In the genomic region with DNA sequence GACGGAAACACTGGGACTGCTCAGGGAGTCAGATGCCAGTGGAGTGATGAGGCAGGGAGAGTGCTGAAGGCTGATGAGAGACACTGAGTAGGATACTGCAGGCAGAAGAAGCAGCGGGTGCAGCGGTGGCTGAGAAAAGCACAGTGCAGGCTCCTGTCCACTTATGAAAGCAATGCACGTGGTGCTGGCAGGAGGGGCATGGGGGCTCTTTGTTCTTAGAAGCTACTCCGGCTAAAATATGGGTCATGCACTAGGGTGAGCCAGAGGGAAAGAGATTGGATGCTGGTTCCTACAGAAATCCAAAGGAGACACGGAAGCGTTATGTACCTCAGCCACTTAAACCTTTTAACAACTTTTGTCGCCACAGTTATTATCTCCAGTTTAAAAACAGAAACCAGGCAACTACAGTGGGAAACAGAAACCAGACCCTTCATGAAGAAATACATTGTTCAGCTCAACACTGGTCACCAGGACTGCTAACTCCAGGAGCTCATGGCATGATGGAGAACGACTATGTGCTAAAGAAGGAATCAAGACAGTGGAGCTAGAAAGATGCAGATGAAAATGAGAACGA, we compare ENCODE assay signal across 12 mouse cellular contexts.
DNase-seq lines count a peak whose midpoint lies in the region; ATAC-seq lines count a peak whose summit lies in the region.
"Had no signal": no experiment of that assay in that cellular context is flagged by ENCODE, and none has a peak within 500 bp of the region (broad histone marks: within the 10 kb centered on the region; RNA-seq: fewer than 3 reads in every experiment).

No protein-coding gene starts in this region.

- H3K9me3 ChIP-seq in forebrain, embryonic 16.5 days (ENCODE audit: control insufficient read depth, low read length) = no peaks in the 10 kb centered on the region
- H3K9me3 ChIP-seq in forebrain, embryonic 14.5 days (replicated peaks; ENCODE audit: control insufficient read depth, low read length) = no peaks in the 10 kb centered on the region
- H3K9me3 ChIP-seq in midbrain, embryonic 14.5 days (ENCODE audit: control insufficient read depth, low read length) = no peaks in the 10 kb centered on the region
- no peaks in the 10 kb centered on the region for H3K9me3 ChIP-seq in midbrain, embryonic 13.5 days
- H3K9me3 ChIP-seq: intestine, embryonic 15.5 days; lung, embryonic 15.5 days; neural tube, embryonic 13.5 days had no signal

- H3K4me2 ChIP-seq in forebrain, embryonic 16.5 days (ENCODE audit: low read length) = no peak overlapping the region
- H3K4me2 ChIP-seq in forebrain, embryonic 14.5 days (ENCODE audit: low read length) = no peak overlapping the region
- no peak overlapping the region for H3K4me2 ChIP-seq in midbrain, embryonic 14.5 days (ENCODE audit: low read length)
- H3K4me2 ChIP-seq in midbrain, embryonic 13.5 days (replicated peaks) = no peak overlapping the region
- H3K4me2 ChIP-seq: intestine, embryonic 15.5 days; lung, embryonic 15.5 days; neural tube, embryonic 13.5 days had no signal

- H3K36me3 ChIP-seq in forebrain, embryonic 16.5 days (ENCODE audit: control insufficient read depth, insufficient read depth) = no peaks in the 10 kb centered on the region
- no peaks in the 10 kb centered on the region for H3K36me3 ChIP-seq in forebrain, embryonic 14.5 days (ENCODE audit: control insufficient read depth, insufficient read depth, low read length)
- no peaks in the 10 kb centered on the region for H3K36me3 ChIP-seq in midbrain, embryonic 14.5 days (ENCODE audit: control insufficient read depth, insufficient read depth, low read length)
- H3K36me3 ChIP-seq in midbrain, embryonic 13.5 days = no peaks in the 10 kb centered on the region
- H3K36me3 ChIP-seq: intestine, embryonic 15.5 days; lung, embryonic 15.5 days; neural tube, embryonic 13.5 days had no signal

- peak; percentile 24; the same call in 1 of the 2 replicates for ATAC-seq in forebrain, embryonic 16.5 days
- no peak; the same call in 1 of the 2 replicates for ATAC-seq in forebrain, embryonic 14.5 days
- ATAC-seq in midbrain, embryonic 14.5 days (ENCODE audit: low FRiP score, low TSS enrichment) = no peak
- ATAC-seq in midbrain, embryonic 13.5 days = no peak
- ATAC-seq: intestine, embryonic 15.5 days had no signal

- H3K4me1 ChIP-seq in forebrain, embryonic 16.5 days (replicated peaks; ENCODE audit: control insufficient read depth, insufficient read depth, low read length) = peaks cover 16% of the 10 kb centered on the region
- H3K4me1 ChIP-seq in forebrain, embryonic 14.5 days (ENCODE audit: control insufficient read depth, insufficient read depth, low read length) = peaks cover 8% of the 10 kb centered on the region
- H3K4me1 ChIP-seq in midbrain, embryonic 14.5 days (ENCODE audit: control insufficient read depth, insufficient read depth, low read length) = peaks cover 5% of the 10 kb centered on the region; the same call in 1 of the 2 replicates
- H3K4me1 ChIP-seq in midbrain, embryonic 13.5 days (replicated peaks) = peaks cover 14% of the 10 kb centered on the region

- H3K27me3 ChIP-seq in forebrain, embryonic 16.5 days (replicated peaks; ENCODE audit: control insufficient read depth, insufficient read depth, low read length) = no peaks in the 10 kb centered on the region
- H3K27me3 ChIP-seq in forebrain, embryonic 14.5 days (replicated peaks; ENCODE audit: control insufficient read depth, insufficient read depth, low read length) = no peaks in the 10 kb centered on the region
- H3K27me3 ChIP-seq in midbrain, embryonic 14.5 days (ENCODE audit: control insufficient read depth, insufficient read depth, low read length) = no peaks in the 10 kb centered on the region
- no peaks in the 10 kb centered on the region for H3K27me3 ChIP-seq in midbrain, embryonic 13.5 days
- H3K27me3 ChIP-seq: CH12.LX; intestine, embryonic 15.5 days; lung, embryonic 15.5 days; neural tube, embryonic 13.5 days had no signal

- no peak overlapping the region for H3K27ac ChIP-seq in forebrain, embryonic 16.5 days (ENCODE audit: low read length)
- H3K27ac ChIP-seq in forebrain, embryonic 14.5 days (ENCODE audit: low read depth, low read length) = no peak overlapping the region
- no peak overlapping the region for H3K27ac ChIP-seq in midbrain, embryonic 14.5 days (replicated peaks; ENCODE audit: low read depth, low read length)
- H3K27ac ChIP-seq in midbrain, embryonic 13.5 days = no peak overlapping the region
- H3K27ac ChIP-seq: intestine, embryonic 15.5 days; lung, embryonic 15.5 days; neural tube, embryonic 13.5 days had no signal

- no peak overlapping the region for H3K9ac ChIP-seq in forebrain, embryonic 16.5 days (replicated peaks; ENCODE audit: low read depth, low read length)
- no peak overlapping the region for H3K9ac ChIP-seq in forebrain, embryonic 14.5 days (ENCODE audit: low read length)
- H3K9ac ChIP-seq in midbrain, embryonic 14.5 days (replicated peaks; ENCODE audit: low read length) = no peak overlapping the region
- no peak overlapping the region for H3K9ac ChIP-seq in midbrain, embryonic 13.5 days (replicated peaks)
- H3K9ac ChIP-seq: intestine, embryonic 15.5 days; lung, embryonic 15.5 days; neural tube, embryonic 13.5 days had no signal

- WGBS in forebrain, embryonic 16.5 days = 57% methylated on average over 10 of the region's 10 CpGs
- 68% methylated on average over 10 of the region's 10 CpGs for WGBS in forebrain, embryonic 14.5 days
- WGBS in midbrain, embryonic 14.5 days = 68% methylated on average over 10 of the region's 10 CpGs
- 64% methylated on average over 10 of the region's 10 CpGs for WGBS in midbrain, embryonic 13.5 days

- no peak overlapping the region for H3K4me3 ChIP-seq in forebrain, embryonic 16.5 days (replicated peaks; ENCODE audit: low read length)
- H3K4me3 ChIP-seq in forebrain, embryonic 14.5 days (ENCODE audit: low read depth, low read length) = no peak overlapping the region
- no peak overlapping the region for H3K4me3 ChIP-seq in midbrain, embryonic 14.5 days (replicated peaks; ENCODE audit: low read depth, low read length)
- H3K4me3 ChIP-seq in midbrain, embryonic 13.5 days (replicated peaks) = no peak overlapping the region
- H3K4me3 ChIP-seq: intestine, embryonic 15.5 days; lung, embryonic 15.5 days; neural tube, embryonic 13.5 days had no signal

- no peak for DNase-seq in forebrain, embryonic 14.5 days (ENCODE audit: low spot score)
- peak; percentile 29 for DNase-seq in midbrain, embryonic 14.5 days
- peak; percentile 43 to 52 for DNase-seq in heart, postnatal 14 days
- DNase-seq in retina, postnatal 1 day = peak; percentile 84
- no peak for DNase-seq in spleen, postnatal 36 days (ENCODE audit: low spot score in 2 of 2)
- DNase-seq in right cerebral cortex, postnatal 36 days (ENCODE audit: low spot score in 2 of 2) = no peak

- intact Hi-C loops in heart, postnatal 14 days (cut with DNase I) = loop anchor here (5.0 kb wide), 4 partner anchors 83 to 1038 kb away; partner anchors contain the start of gene Fam49a

Comparison
In these comparisons a context has a peak if more than half of its experiments do, and no peak if none do; other contexts are left out.
1. DNase-seq: peak in midbrain, embryonic 14.5 days (single experiment), heart, postnatal 14 days (2 of 2) and retina, postnatal 1 day (single experiment); none in forebrain, embryonic 14.5 days (single experiment), spleen, postnatal 36 days (0 of 2) and right cerebral cortex, postnatal 36 days (0 of 2).